Mouse (Mus musculus): ENCODE measurements around the gene Ssxb10. TPM values are rescaled to one million over a fixed set of nuclear protein-coding genes. Genes with fewer than 3 reads are reported as not detected.
"Not testable (repeated sequence)": the region's sequence is repeated elsewhere in the genome, so short reads cannot be mapped to it uniquely, and the experiment has no call there.

Gene Ssxb10
- polyA plus RNA-seq (2015; fragmentation: Nextera tagmentation; extraction: Ambion mirVana) = not detected in 2 replicates

- no peak for ATAC-seq
- no peaks in the 10 kb centered on the region for H3K27me3 ChIP-seq (replicated peaks; ENCODE audit: control insufficient read depth, insufficient read depth, low read length)
- 67% methylated on average over 2 of the region's 2 CpGs for WGBS
- no peak within 1 kb of the TSS for H3K27ac ChIP-seq (ENCODE audit: low read depth, low read length)
- H3K9ac ChIP-seq (ENCODE audit: low read depth, low read length) = no peak within 1 kb of the TSS
- no peaks in the 10 kb centered on the region for H3K36me3 ChIP-seq (ENCODE audit: control insufficient read depth, insufficient read depth, low read length)
- H3K4me2 ChIP-seq (ENCODE audit: low read length) = no peak within 1 kb of the TSS
- no peak within 1 kb of the TSS for H3K4me3 ChIP-seq (ENCODE audit: low read length)
- no peaks in the 10 kb centered on the region for H3K4me1 ChIP-seq (ENCODE audit: control insufficient read depth, insufficient read depth, low read depth, low read length)
- H3K9me3 ChIP-seq (ENCODE audit: control insufficient read depth, low read length) = peaks cover 10% of the 10 kb centered on the region; the same call in 1 of the 2 replicates
These were observed at the start of gene Ssxb10 for GRCm38 (mm10) chrX:8327124-8327523. Ssxb10 (plus strand) TSS chrX:8327424.

DNA sequence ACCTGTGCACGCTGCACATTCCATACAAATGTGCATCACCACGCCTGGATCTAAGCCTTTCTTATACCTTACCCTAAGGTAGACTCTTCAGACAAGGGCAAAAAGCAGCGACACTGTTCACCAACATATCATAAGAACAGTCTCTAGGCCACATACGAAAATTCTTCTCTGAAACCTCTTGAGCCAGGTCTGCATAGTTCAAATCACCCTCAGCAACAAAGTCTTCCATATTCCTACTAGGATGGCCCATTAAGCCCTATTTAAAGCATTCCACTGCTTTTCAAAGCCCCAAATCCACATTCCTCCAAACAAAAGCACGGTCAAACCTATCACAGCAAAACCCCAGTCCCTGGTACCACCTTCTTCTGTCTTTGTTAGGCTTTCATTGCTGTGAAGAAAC is 38.6 kb upstream of the Ssxb10 start:
- 81% methylated on average over 5 of the region's 5 CpGs for WGBS
- no peak for ATAC-seq
- H3K9me3 ChIP-seq (ENCODE audit: control insufficient read depth, low read length) = no peaks in the 10 kb centered on the region
- H3K4me3 ChIP-seq (ENCODE audit: low read length) = no peak overlapping the region
- no peaks in the 10 kb centered on the region for H3K4me1 ChIP-seq (ENCODE audit: control insufficient read depth, insufficient read depth, low read depth, low read length)
- H3K27ac ChIP-seq (ENCODE audit: low read depth, low read length) = no peak overlapping the region
- H3K9ac ChIP-seq (ENCODE audit: low read depth, low read length) = no peak overlapping the region
- no peak overlapping the region for H3K4me2 ChIP-seq (ENCODE audit: low read length)
- no peaks in the 10 kb centered on the region for H3K27me3 ChIP-seq (replicated peaks; ENCODE audit: control insufficient read depth, insufficient read depth, low read length)
- no peaks in the 10 kb centered on the region for H3K36me3 ChIP-seq (ENCODE audit: control insufficient read depth, insufficient read depth, low read length)

DNA sequence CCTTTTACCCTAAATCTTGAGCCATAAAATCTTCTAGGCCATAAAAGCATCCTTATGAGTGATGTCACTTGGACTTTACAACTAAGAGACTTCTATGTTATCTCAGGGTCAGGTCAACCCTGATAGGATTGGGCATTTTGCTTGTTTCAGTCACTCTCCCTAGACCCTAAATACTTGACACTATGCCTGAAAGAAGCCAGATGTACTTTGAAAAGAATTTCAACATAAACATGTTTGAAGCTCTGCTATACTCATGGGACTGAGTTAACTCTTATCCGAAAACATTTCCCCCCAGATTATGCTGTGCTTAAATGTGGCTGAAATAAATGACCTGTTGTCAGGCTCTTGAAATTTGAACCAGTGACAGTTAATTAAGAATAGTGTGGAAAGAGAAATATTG is 17.9 kb upstream of the Ssxb10 start:
- H3K36me3 ChIP-seq (ENCODE audit: control insufficient read depth, insufficient read depth, low read length) = no peaks in the 10 kb centered on the region
- no peaks in the 10 kb centered on the region for H3K27me3 ChIP-seq (replicated peaks; ENCODE audit: control insufficient read depth, insufficient read depth, low read length)
- H3K4me2 ChIP-seq (ENCODE audit: low read length) = no peak overlapping the region
- H3K27ac ChIP-seq (ENCODE audit: low read depth, low read length) = no peak overlapping the region
- H3K9me3 ChIP-seq (ENCODE audit: control insufficient read depth, low read length) = no peaks in the 10 kb centered on the region
- no peak for ATAC-seq
- no peak overlapping the region for H3K4me3 ChIP-seq (ENCODE audit: low read length)
- 93% methylated on average over 1 of the region's 1 CpGs for WGBS
- H3K4me1 ChIP-seq (ENCODE audit: control insufficient read depth, insufficient read depth, low read depth, low read length) = no peaks in the 10 kb centered on the region
- H3K9ac ChIP-seq (ENCODE audit: low read depth, low read length) = no peak overlapping the region

- H3K9ac ChIP-seq (ENCODE audit: low read depth, low read length) = not testable (repeated sequence)
These were observed 12.3 kb upstream of the Ssxb10 start for GRCm38 (mm10) chrX:8314905-8315304.

GRCm38 (mm10) chrX:8366678-8367077 is 39.5 kb downstream of the Ssxb10 start, which contains the start of gene Ssxb9:
Ssxb9 (plus strand) TSS chrX:8366978.
- not testable (repeated sequence) for H3K4me3 ChIP-seq (ENCODE audit: low read length); H3K4me1 ChIP-seq (ENCODE audit: control insufficient read depth, insufficient read depth, low read depth, low read length); H3K27ac ChIP-seq (ENCODE audit: low read depth, low read length); ATAC-seq; H3K9ac ChIP-seq (ENCODE audit: low read depth, low read length); H3K36me3 ChIP-seq (ENCODE audit: control insufficient read depth, insufficient read depth, low read length); H3K27me3 ChIP-seq (replicated peaks; ENCODE audit: control insufficient read depth, insufficient read depth, low read length); H3K9me3 ChIP-seq (ENCODE audit: control insufficient read depth, low read length); H3K4me2 ChIP-seq (ENCODE audit: low read length)
- 13% methylated on average over 1 of the region's 1 CpGs for WGBS

More at GRCm38 (mm10) chrX:8314905-8315304, 12.3 kb upstream of the Ssxb10 start:
- 4% methylated on average over 6 of the region's 7 CpGs for WGBS
- ATAC-seq; H3K4me3 ChIP-seq (ENCODE audit: low read length); H3K4me1 ChIP-seq (ENCODE audit: control insufficient read depth, insufficient read depth, low read depth, low read length); H3K27ac ChIP-seq (ENCODE audit: low read depth, low read length); H3K4me2 ChIP-seq (ENCODE audit: low read length); H3K36me3 ChIP-seq (ENCODE audit: control insufficient read depth, insufficient read depth, low read length); H3K27me3 ChIP-seq (replicated peaks; ENCODE audit: control insufficient read depth, insufficient read depth, low read length); H3K9me3 ChIP-seq (ENCODE audit: control insufficient read depth, low read length): not testable (repeated sequence)

Other genes starting within 250 kb of the Ssxb10 start
- gene Was, start 236.9 kb upstream of the Ssxb10 start, polyA plus RNA-seq (2015; fragmentation: Nextera tagmentation; extraction: Ambion mirVana) = 0.28 and 0.29 TPM in 2 replicates
- 65.0 and 65.9 TPM in 2 replicates for gene Wdr13, start 194.5 kb upstream of the Ssxb10 start, polyA plus RNA-seq (2015; fragmentation: Nextera tagmentation; extraction: Ambion mirVana)
- gene Rbm3, start 181.5 kb upstream of the Ssxb10 start, polyA plus RNA-seq (2015; fragmentation: Nextera tagmentation; extraction: Ambion mirVana) = 269 and 303 TPM in 2 replicates
- gene Tbc1d25, start 151.2 kb upstream of the Ssxb10 start, polyA plus RNA-seq (2015; fragmentation: Nextera tagmentation; extraction: Ambion mirVana) = 23.2 and 23.3 TPM in 2 replicates
- 34.8 and 36.6 TPM in 2 replicates for gene Ebp, start 133.9 kb upstream of the Ssxb10 start, polyA plus RNA-seq (2015; fragmentation: Nextera tagmentation; extraction: Ambion mirVana)
- 50.7 and 55.4 TPM in 2 replicates for gene Porcn, start 120.9 kb upstream of the Ssxb10 start, polyA plus RNA-seq (2015; fragmentation: Nextera tagmentation; extraction: Ambion mirVana)
- 49.9 and 52.8 TPM in 2 replicates for gene Ftsj1, start 75.0 kb upstream of the Ssxb10 start, polyA plus RNA-seq (2015; fragmentation: Nextera tagmentation; extraction: Ambion mirVana)
- 34.6 and 43.0 TPM in 2 replicates for gene Slc38a5, start 56.3 kb upstream of the Ssxb10 start, polyA plus RNA-seq (2015; fragmentation: Nextera tagmentation; extraction: Ambion mirVana)
- not detected in 2 replicates for gene Ssxb9, start 39.6 kb downstream of the Ssxb10 start, polyA plus RNA-seq (2015; fragmentation: Nextera tagmentation; extraction: Ambion mirVana)
- gene Ssxb1, start 85.9 kb downstream of the Ssxb10 start, polyA plus RNA-seq (2015; fragmentation: Nextera tagmentation; extraction: Ambion mirVana) = not detected in 2 replicates
- gene Ssxb2, start 134.3 kb downstream of the Ssxb10 start, polyA plus RNA-seq (2015; fragmentation: Nextera tagmentation; extraction: Ambion mirVana) = not detected in 2 replicates
- gene Gm14459, start 197.5 kb downstream of the Ssxb10 start, polyA plus RNA-seq (2015; fragmentation: Nextera tagmentation; extraction: Ambion mirVana) = not detected in 2 replicates
- not detected in 2 replicates for gene Ssxb6, start 220.8 kb downstream of the Ssxb10 start, polyA plus RNA-seq (2015; fragmentation: Nextera tagmentation; extraction: Ambion mirVana)